Mouse (Mus musculus) urinary bladder, postnatal 14 days (tissue): Measurements from ENCODE around the gene Zrsr2.

ENCODE experiments used
- DNase-seq: peaks from one replicate; pipeline ENCODE4 v3.0.0; 2021; ENCODE audit warnings: low spot score

The Zrsr2 gene

GRCm38 (mm10) chrX:163885539-163885981 lies 72.9 kb downstream of the Zrsr2 start:
- no peak for DNase-seq
